Mouse (Mus musculus) testis, adult 2 months (tissue): ENCODE measurements around the gene Kcnj15.

Experiments used
- CTCF ChIP-seq: fragments of 200-500 bp; IDR thresholded peaks from 2 replicates; pipeline ENCODE4 v1.5.1; 2012; ENCODE audit warnings: low read depth, mild to moderate bottlenecking, inconsistent platforms, low read length, moderate library complexity; ENCODE audit not compliant: control insufficient read depth, insufficient read depth, insufficient replicate concordance
- POLR2A ChIP-seq: fragments of 200-500 bp; IDR thresholded peaks from 2 replicates; pipeline ENCODE4 v1.6.1; 2012; ENCODE audit warnings: low read depth, mild to moderate bottlenecking, inconsistent platforms, low read length, moderate library complexity; ENCODE audit not compliant: control insufficient read depth

DNA sequence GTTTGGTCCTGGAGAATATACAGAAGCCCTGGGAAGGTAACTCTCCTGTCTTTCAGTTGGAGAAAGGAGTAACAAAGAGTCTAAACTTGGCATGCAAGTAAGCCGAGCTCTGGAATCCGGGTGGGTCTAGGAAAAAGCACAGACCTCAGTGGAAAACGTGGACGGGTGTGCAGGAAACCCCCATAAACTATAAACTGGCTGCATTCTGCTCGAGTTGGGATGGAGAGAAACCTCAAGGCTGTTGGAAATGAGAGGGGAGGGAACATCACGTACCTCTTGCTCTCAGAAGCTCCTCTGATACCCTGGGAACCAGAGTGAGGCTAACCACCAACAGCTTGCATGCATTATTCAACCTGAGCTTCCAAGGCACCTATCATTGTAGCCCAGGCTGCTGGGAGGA is 12.3 kb downstream of the Kcnj15 start:
- TF ChIP-seq CTCF (no peak), POLR2A (no peak)
